Mouse (Mus musculus) embryonic facial prominence, embryonic 12.5 days (tissue): ENCODE measurements around the gene Magi2. TPM values are rescaled to one million over a fixed set of nuclear protein-coding genes. Genes with fewer than 3 reads are reported as not detected.

Source experiments
- ATAC-seq: fragments of 200-750 bp; cut with Nextera tagmentation; 2 replicates; pipeline ENCODE4 v1.8.0; 2017; ENCODE audit not compliant: insufficient number of reproducible peaks, insufficient read depth, low FRiP score, low TSS enrichment
- H3K27ac ChIP-seq: fragments of 300-500 bp; sonication (generic); 2 replicates; pipeline ENCODE4 v1.5.1; 2016; ENCODE audit warnings: mild to moderate bottlenecking
- H3K27me3 ChIP-seq: fragments of 300-500 bp; sonication (generic); 2 replicates; pipeline ENCODE4 v1.6.1; 2016; ENCODE audit warnings: mild to moderate bottlenecking, moderate library complexity
- H3K36me3 ChIP-seq: fragments of 300-500 bp; sonication (generic); 2 replicates; pipeline ENCODE4 v1.6.1; 2016; ENCODE audit warnings: mild to moderate bottlenecking
- H3K4me1 ChIP-seq: fragments of 300-500 bp; sonication (generic); 2 replicates; pipeline ENCODE4 v1.6.1; 2016
- H3K4me2 ChIP-seq: fragments of 300-500 bp; sonication (generic); replicated peaks from 2 replicates; pipeline ENCODE4 v1.6.1; 2016; ENCODE audit warnings: mild to moderate bottlenecking, moderate library complexity
- H3K4me3 ChIP-seq: fragments of 300-500 bp; sonication (generic); 2 replicates; pipeline ENCODE4 v1.5.1; 2016; ENCODE audit warnings: mild to moderate bottlenecking
- H3K9ac ChIP-seq: fragments of 300-500 bp; sonication (generic); 2 replicates; pipeline ENCODE4 v1.6.1; 2016; ENCODE audit warnings: mild to moderate bottlenecking, moderate library complexity
- H3K9me3 ChIP-seq: fragments of 300-500 bp; sonication (generic); 2 replicates; pipeline ENCODE4 v1.6.1; 2016; ENCODE audit warnings: mild to moderate bottlenecking, moderate library complexity
- WGBS: fragments of 180-500 bp; shearing (Covaris S2); methylation state at CpG from one replicate; pipeline ENCODE4 v1.1.7; 2016; 5-methylcytosine and 5-hydroxymethylcytosine counted together
- polyA plus RNA-seq: library from polyadenylated mRNA; unstranded; fragments of >200 nt; fragmentation: Nextera tagmentation; extraction: Ambion mirVana; gene quantifications from 2 replicates; pipeline ENCODE4 v1.2.1, GENCODE M21; 2016

Gene Magi2
- polyA plus RNA-seq, 1 experiment from 2014 or later, result 10.0 TPM

GRCm38 (mm10) chr5:20751000-20751399 lies 1524.2 kb downstream of the Magi2 start:
- Histone ChIP-seq H3K27me3 (no peaks in the 10 kb centered on the region), H3K9ac (no peak overlapping the region), H3K36me3 (no peaks in the 10 kb centered on the region), H3K27ac (no peak overlapping the region), H3K9me3 (no peaks in the 10 kb centered on the region), H3K4me3 (no peak overlapping the region), H3K4me2 (no peak overlapping the region), H3K4me1 (0 out of 2 replicates have a peak, but pooled peaks cover 2% of the 10 kb centered on the region)
- 71% methylated on average over 7 of the region's 7 CpGs for WGBS
- no peak for ATAC-seq

DNA sequence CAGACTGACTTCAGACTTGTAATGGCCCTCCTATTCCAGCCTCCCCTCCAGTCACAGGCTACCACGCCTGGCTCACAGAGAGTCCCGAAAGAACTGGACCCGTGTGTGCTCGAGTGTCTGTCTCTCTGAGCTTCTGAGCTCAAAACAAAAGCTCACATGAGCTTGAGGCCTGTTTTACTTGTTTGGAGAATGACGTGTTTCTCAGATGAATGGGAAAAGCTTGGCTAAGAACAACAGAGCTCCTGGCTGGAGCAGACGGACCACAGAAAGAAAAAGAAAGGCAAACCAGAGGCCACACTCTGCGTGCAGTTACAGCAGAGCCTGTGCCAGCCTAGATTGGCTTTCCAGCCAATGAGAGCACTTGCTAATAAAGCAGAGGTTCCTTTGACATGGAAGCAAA lies 1524.9 kb downstream of the Magi2 start:
- H3K4me1 ChIP-seq, result 0 out of 2 replicates have a peak, but pooled peaks cover 2% of the 10 kb centered on the region
- H3K27me3 ChIP-seq, result no peaks in the 10 kb centered on the region
- H3K9me3 ChIP-seq, result no peaks in the 10 kb centered on the region
- H3K36me3 ChIP-seq, result no peaks in the 10 kb centered on the region
- H3K4me2 ChIP-seq, result no peak overlapping the region
- ATAC-seq, result no peak
- no peak overlapping the region for H3K4me3 ChIP-seq
- H3K9ac ChIP-seq, result no peak overlapping the region
- 49% methylated on average over 7 of the region's 7 CpGs for WGBS
- H3K27ac ChIP-seq, result peak overlapping the region; percentile 33; the same call in 1 of the 2 replicates

DNA sequence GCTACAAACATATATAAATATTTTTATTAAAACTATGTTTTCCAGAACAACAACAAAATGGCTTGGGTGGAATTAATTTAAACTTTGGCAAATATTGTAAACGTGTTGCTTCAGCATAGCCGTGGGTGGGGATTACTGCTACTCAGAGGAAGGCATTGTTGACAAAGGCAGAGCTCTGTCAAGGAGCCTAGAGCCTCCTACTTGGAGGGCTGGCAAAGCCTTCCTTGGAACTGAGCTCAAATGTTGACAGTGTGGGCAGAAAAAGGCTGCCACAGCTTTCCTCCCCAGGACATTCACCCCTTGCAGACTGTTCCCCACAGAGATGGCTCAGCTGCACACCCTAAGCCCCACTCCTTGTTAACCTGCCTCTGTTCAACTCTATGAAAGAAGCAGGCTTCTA lies 1526.3 kb downstream of the Magi2 start:
- Histone ChIP-seq H3K4me3 (no peak overlapping the region), H3K4me1 (0 out of 2 replicates have a peak, but pooled peaks cover 2% of the 10 kb centered on the region), H3K9me3 (no peaks in the 10 kb centered on the region), H3K27ac (no peak overlapping the region), H3K9ac (no peak overlapping the region), H3K27me3 (no peaks in the 10 kb centered on the region), H3K4me2 (no peak overlapping the region), H3K36me3 (no peaks in the 10 kb centered on the region)
- WGBS, result 46% methylated on average over 2 of the region's 2 CpGs
- ATAC-seq, result no peak

DNA sequence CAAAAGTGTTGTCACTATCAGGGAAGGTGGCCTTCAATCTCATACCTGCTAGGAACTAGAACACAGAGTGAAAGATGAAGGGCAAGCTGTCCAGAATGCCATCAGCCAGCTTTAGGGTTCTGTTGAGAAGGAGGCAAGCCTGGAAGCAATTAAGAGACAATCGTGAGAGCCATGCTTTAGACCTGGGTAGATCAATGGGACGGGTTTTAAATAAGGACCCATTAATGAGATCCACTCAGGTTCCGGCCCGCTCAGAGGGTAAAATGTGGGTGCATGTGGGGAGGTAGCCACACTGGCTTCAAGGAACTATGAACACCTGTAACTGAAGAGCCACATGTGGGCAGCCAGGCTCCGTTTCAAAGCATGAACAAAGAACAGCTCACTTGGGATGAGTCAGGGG lies 1527.1 kb downstream of the Magi2 start:
- no peaks in the 10 kb centered on the region for H3K9me3 ChIP-seq
- H3K9ac ChIP-seq, result no peak overlapping the region
- H3K36me3 ChIP-seq, result no peaks in the 10 kb centered on the region
- no peak overlapping the region for H3K4me3 ChIP-seq
- no peaks in the 10 kb centered on the region for H3K27me3 ChIP-seq
- 39% methylated on average over 5 of the region's 5 CpGs for WGBS
- no peak for ATAC-seq
- 0 out of 2 replicates have a peak, but pooled peaks cover 2% of the 10 kb centered on the region for H3K4me1 ChIP-seq
- H3K4me2 ChIP-seq, result no peak overlapping the region
- H3K27ac ChIP-seq, result no peak overlapping the region
